Mouse (Mus musculus) intestine, embryonic 14.5 days (tissue): ENCODE measurements around the gene Sik1. TPM values are rescaled to one million over a fixed set of nuclear protein-coding genes. Genes with fewer than 3 reads are reported as not detected.

Experiments used
- ATAC-seq: fragments of 200-750 bp; cut with Nextera tagmentation; replicated peaks from 2 replicates; pipeline ENCODE4 v1.8.0; 2017; ENCODE audit warnings: low read depth, moderate number of reproducible peaks, moderate TSS enrichment, moderate library complexity; ENCODE audit not compliant: low FRiP score, low TSS enrichment
- DNase-seq: peaks from one replicate; pipeline ENCODE4 v3.0.0-alpha.2; 2018; ENCODE audit warnings: low spot score
- H3K27ac ChIP-seq: fragments of 300-500 bp; sonication (generic); 2 replicates; pipeline ENCODE4 v1.5.1; 2014; ENCODE audit warnings: low read depth, mild to moderate bottlenecking, control low read depth
- H3K27me3 ChIP-seq: fragments of 300-500 bp; sonication (generic); replicated peaks from 2 replicates; pipeline ENCODE4 v1.6.1; 2014; ENCODE audit warnings: low read length, control low read depth; ENCODE audit not compliant: control insufficient read depth, insufficient read depth
- H3K36me3 ChIP-seq: fragments of 300-500 bp; sonication (generic); 2 replicates; pipeline ENCODE4 v1.6.1; 2014; ENCODE audit warnings: low read length, control low read depth; ENCODE audit not compliant: control insufficient read depth, insufficient read depth
- H3K4me1 ChIP-seq: fragments of 300-500 bp; sonication (generic); replicated peaks from 2 replicates; pipeline ENCODE4 v1.6.1; 2014; ENCODE audit warnings: low read length, control low read depth, mixed read lengths; ENCODE audit not compliant: control insufficient read depth, insufficient read depth
- H3K4me2 ChIP-seq: fragments of 300-500 bp; sonication (generic); 2 replicates; pipeline ENCODE4 v1.6.1; 2014; ENCODE audit warnings: low read length
- H3K4me3 ChIP-seq: fragments of 300-500 bp; sonication (generic); 2 replicates; pipeline ENCODE4 v1.5.1; 2014; ENCODE audit warnings: low read depth, low read length, control low read depth, mixed read lengths
- H3K9ac ChIP-seq: fragments of 300-500 bp; sonication (generic); 2 replicates; pipeline ENCODE4 v1.6.1; 2014; ENCODE audit warnings: mild to moderate bottlenecking, low read length
- H3K9me3 ChIP-seq: fragments of 300-500 bp; sonication (generic); 2 replicates; pipeline ENCODE4 v1.6.1; 2016; ENCODE audit warnings: low read length, control low read depth; ENCODE audit not compliant: control insufficient read depth
- WGBS: fragments of 180-500 bp; shearing (Covaris S2); extraction: QIAGEN DNeasy Blood & Tissue Kit; methylation state at CpG from one replicate; pipeline ENCODE4 v1.1.7; 2014; 5-methylcytosine and 5-hydroxymethylcytosine counted together
- polyA plus RNA-seq: library from polyadenylated mRNA; unstranded; fragments of >200 nt; fragmentation: Nextera tagmentation; extraction: Ambion mirVana; gene quantifications from 2 replicates; pipeline ENCODE4 v1.2.1, GENCODE M21; 2014

Gene Sik1
- polyA plus RNA-seq, 1 experiment from 2014 or later, result 9.2 TPM

GRCm38 (mm10) chr17:31879406-31879805 lies 23.8 kb upstream of the Sik1 start:
- Histone ChIP-seq H3K9ac (no peak overlapping the region), H3K36me3 (no peaks in the 10 kb centered on the region), H3K4me3 (no peak overlapping the region), H3K9me3 (no peaks in the 10 kb centered on the region), H3K27me3 (no peaks in the 10 kb centered on the region), H3K27ac (no peak overlapping the region), H3K4me1 (peaks cover 17% of the 10 kb centered on the region), H3K4me2 (no peak overlapping the region)
- DNase-seq, result no peak
- no peak for ATAC-seq
- WGBS, result 86% methylated on average over 10 of the region's 10 CpGs

GRCm38 (mm10) chr17:31877650-31878141 lies 22.1 kb upstream of the Sik1 start:
- 27% methylated on average over 14 of the region's 14 CpGs for WGBS
- peaks cover 17% of the 10 kb centered on the region for H3K4me1 ChIP-seq
- H3K4me2 ChIP-seq, result no peak overlapping the region
- no peak overlapping the region for H3K4me3 ChIP-seq
- H3K27me3 ChIP-seq, result no peaks in the 10 kb centered on the region
- no peak overlapping the region for H3K9ac ChIP-seq
- peak overlapping the region; percentile 47; the same call in 1 of the 2 replicates for H3K27ac ChIP-seq
- no peak for DNase-seq
- no peaks in the 10 kb centered on the region for H3K9me3 ChIP-seq
- ATAC-seq, result no peak; the same call in 1 of the 2 replicates
- H3K36me3 ChIP-seq, result no peaks in the 10 kb centered on the region

GRCm38 (mm10) chr17:31877181-31877581 lies 21.6 kb upstream of the Sik1 start:
- Histone ChIP-seq H3K27ac (peak overlapping the region; percentile 47; the same call in 1 of the 2 replicates), H3K9ac (no peak overlapping the region), H3K9me3 (no peaks in the 10 kb centered on the region), H3K27me3 (no peaks in the 10 kb centered on the region), H3K36me3 (no peaks in the 10 kb centered on the region), H3K4me1 (peaks cover 17% of the 10 kb centered on the region), H3K4me2 (no peak overlapping the region), H3K4me3 (no peak overlapping the region)
- no peak for ATAC-seq
- DNase-seq, result no peak
- WGBS, result 83% methylated on average over 4 of the region's 4 CpGs

- Histone ChIP-seq H3K4me3 (no peak overlapping the region), H3K9ac (no peak overlapping the region), H3K36me3 (no peaks in the 10 kb centered on the region), H3K27ac (no peak overlapping the region), H3K9me3 (no peaks in the 10 kb centered on the region), H3K4me2 (no peak overlapping the region), H3K27me3 (no peaks in the 10 kb centered on the region), H3K4me1 (peaks cover 17% of the 10 kb centered on the region)
- WGBS, result 58% methylated on average over 3 of the region's 3 CpGs
- no peak for DNase-seq
- no peak for ATAC-seq
Measured at GRCm38 (mm10) chr17:31876775-31877174, 21.2 kb upstream of the Sik1 start.

- no peaks in the 10 kb centered on the region for H3K36me3 ChIP-seq
- no peak overlapping the region for H3K27ac ChIP-seq
- H3K9me3 ChIP-seq, result no peaks in the 10 kb centered on the region
- no peak overlapping the region for H3K4me3 ChIP-seq
- peaks cover 25% of the 10 kb centered on the region for H3K4me1 ChIP-seq
- no peaks in the 10 kb centered on the region for H3K27me3 ChIP-seq
- H3K4me2 ChIP-seq, result no peak overlapping the region
- no peak overlapping the region for H3K9ac ChIP-seq
- ATAC-seq (no peak), DNase-seq (no peak)
- whole genome bisulfite sequencing, result 84% methylated on average over 10 of the region's 10 CpGs
Measured at GRCm38 (mm10) chr17:31875326-31875930, 19.8 kb upstream of the Sik1 start.

GRCm38 (mm10) chr17:31874691-31875090 lies 19.1 kb upstream of the Sik1 start:
- H3K9ac ChIP-seq, result no peak overlapping the region
- no peaks in the 10 kb centered on the region for H3K36me3 ChIP-seq
- peaks cover 27% of the 10 kb centered on the region for H3K4me1 ChIP-seq
- H3K27ac ChIP-seq, result no peak overlapping the region
- WGBS, result 83% methylated on average over 12 of the region's 12 CpGs
- H3K4me2 ChIP-seq, result no peak overlapping the region
- H3K4me3 ChIP-seq, result no peak overlapping the region
- H3K27me3 ChIP-seq, result no peaks in the 10 kb centered on the region
- H3K9me3 ChIP-seq, result no peaks in the 10 kb centered on the region
- ATAC-seq (no peak), DNase-seq (no peak)

GRCm38 (mm10) chr17:31873973-31874372 lies 18.4 kb upstream of the Sik1 start:
- Histone ChIP-seq H3K4me1 (peaks cover 27% of the 10 kb centered on the region), H3K27me3 (no peaks in the 10 kb centered on the region), H3K27ac (no peak overlapping the region), H3K4me2 (no peak overlapping the region), H3K9ac (no peak overlapping the region), H3K36me3 (no peaks in the 10 kb centered on the region), H3K9me3 (no peaks in the 10 kb centered on the region), H3K4me3 (no peak overlapping the region)
- ATAC-seq (no peak), DNase-seq (no peak)
- WGBS, result 55% methylated on average over 8 of the region's 8 CpGs

GRCm38 (mm10) chr17:31873185-31873870 lies 17.7 kb upstream of the Sik1 start:
- H3K27me3 ChIP-seq, result no peaks in the 10 kb centered on the region
- DNase-seq (no peak), ATAC-seq (no peak)
- H3K4me2 ChIP-seq, result no peak overlapping the region
- H3K27ac ChIP-seq, result no peak overlapping the region
- H3K9me3 ChIP-seq, result no peaks in the 10 kb centered on the region
- no peaks in the 10 kb centered on the region for H3K36me3 ChIP-seq
- WGBS, result 81% methylated on average over 8 of the region's 8 CpGs
- no peak overlapping the region for H3K9ac ChIP-seq
- H3K4me3 ChIP-seq, result no peak overlapping the region
- H3K4me1 ChIP-seq, result peaks cover 26% of the 10 kb centered on the region

GRCm38 (mm10) chr17:31872826-31873165 lies 17.2 kb upstream of the Sik1 start:
- no peak for ATAC-seq
- H3K36me3 ChIP-seq, result no peaks in the 10 kb centered on the region
- H3K27ac ChIP-seq, result no peak overlapping the region
- DNase-seq, result no peak
- no peaks in the 10 kb centered on the region for H3K27me3 ChIP-seq
- WGBS, result 72% methylated on average over 7 of the region's 7 CpGs
- no peak overlapping the region for H3K4me3 ChIP-seq
- H3K9ac ChIP-seq, result no peak overlapping the region
- H3K4me2 ChIP-seq, result no peak overlapping the region
- H3K4me1 ChIP-seq, result peaks cover 21% of the 10 kb centered on the region
- H3K9me3 ChIP-seq, result no peaks in the 10 kb centered on the region
